Mouse (Mus musculus) cortical plate, adult 2 months (tissue): ENCODE data around the gene Stn1.

Source experiments
- CTCF ChIP-seq: fragments of 200-500 bp; IDR thresholded peaks from 2 replicates; pipeline ENCODE4 v1.5.1; 2011; ENCODE audit warnings: mild to moderate bottlenecking, control low read depth, low read length; ENCODE audit not compliant: insufficient read depth; ENCODE audit errors: extremely low read depth
- POLR2A ChIP-seq: fragments of 200-500 bp; IDR thresholded peaks from 2 replicates; pipeline ENCODE4 v1.6.1; 2011; ENCODE audit warnings: mild to moderate bottlenecking, low read length, control low read depth; ENCODE audit not compliant: insufficient read depth; ENCODE audit errors: extremely low read depth

DNA sequence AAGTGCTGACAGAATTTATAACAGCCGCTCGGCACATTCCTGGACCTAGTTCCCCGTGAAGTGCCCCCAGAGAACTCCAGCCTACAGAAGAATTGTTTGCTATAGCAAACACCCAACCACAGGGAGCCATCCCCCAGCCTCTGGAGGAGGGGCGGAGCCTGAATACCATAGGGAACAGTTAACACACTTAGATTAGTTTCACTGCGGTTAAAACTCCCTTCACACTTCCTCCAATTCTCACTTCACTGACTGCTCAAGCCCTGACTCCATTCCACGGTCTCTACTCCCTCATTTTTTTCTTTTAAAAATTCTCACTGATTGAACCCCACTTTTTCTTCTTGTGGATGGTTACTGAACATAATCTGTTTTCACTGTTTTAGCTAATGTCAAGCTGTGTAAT is 1.5 kb upstream of the Stn1 start:
- TF ChIP-seq POLR2A: no peak
- no peak for TF ChIP-seq CTCF
